Mouse (Mus musculus): Measurements from ENCODE around the gene A2m. TPM values are rescaled to one million over a fixed set of nuclear protein-coding genes. Genes with fewer than 3 reads are reported as not detected.

The A2m gene
- not detected in 2 replicates for polyA plus RNA-seq (2012; ENCODE audit: insufficient read depth, insufficient read length, low replicate concordance, missing spikeins)

DNA sequence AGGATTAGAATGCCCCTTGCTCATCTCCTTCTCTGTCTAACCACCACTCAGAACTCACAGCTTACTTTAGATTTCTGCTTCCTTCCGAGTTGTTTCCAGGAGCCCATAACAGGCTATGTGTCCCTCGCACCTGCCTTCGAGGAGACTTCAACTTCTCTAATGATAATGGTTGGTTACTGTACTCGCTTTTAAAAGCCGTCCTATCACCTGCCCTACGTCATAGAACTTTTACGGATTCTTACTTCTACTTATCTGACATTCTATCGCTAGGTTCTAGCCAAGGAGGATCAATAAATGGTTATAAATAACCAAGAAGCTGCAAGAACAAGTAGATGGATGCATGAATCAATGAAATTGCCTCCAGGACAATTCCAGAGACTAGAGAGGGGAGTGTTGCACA is at the start of gene A2m:
Gene A2m, plus strand, starts transcription at position 301 of the 400 bp plus-strand sequence.
- Histone ChIP-seq H3K27ac (ENCODE audit: insufficient read depth, low read depth, low read length) (no peak within 1 kb of the TSS), H3K4me1 (ENCODE audit: control insufficient read depth, insufficient read depth, low read length) (no peaks in the 10 kb centered on the region), H3K4me3 (ENCODE audit: insufficient read depth, low read depth, low read length) (no peak within 1 kb of the TSS)
- 95% methylated on average over 8 of the region's 8 CpGs for WGBS
- TF ChIP-seq POLR2A (IDR thresholded peaks at IDR 0.05; ENCODE audit: insufficient read depth, low read depth, low read length), result no peak
- no peak for TF ChIP-seq CTCF (IDR thresholded peaks at IDR 0.05; ENCODE audit: insufficient read depth, low read depth, low read length)

DNA sequence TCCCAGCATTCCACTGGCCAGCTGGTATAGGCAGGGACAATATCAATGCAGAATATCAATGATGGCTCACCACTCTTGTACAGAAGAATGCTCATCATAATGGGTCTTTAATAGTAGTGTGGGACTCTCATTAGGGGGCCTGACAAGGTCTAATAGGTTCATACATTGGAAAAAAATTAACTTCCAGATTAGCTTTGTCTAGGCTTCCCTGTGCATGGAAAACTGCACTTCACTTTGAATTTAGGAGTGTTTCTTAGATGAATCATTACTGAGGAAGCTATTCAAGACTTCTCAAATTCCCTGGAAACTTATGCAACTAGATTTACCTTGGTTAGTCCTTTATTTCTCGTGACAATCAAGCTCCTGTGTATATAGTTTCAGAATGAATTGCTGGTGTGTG is 45.0 kb upstream of the A2m start:
- TF ChIP-seq CTCF (IDR thresholded peaks at IDR 0.05; ENCODE audit: insufficient read depth, low read depth, low read length) (no peak), POLR2A (IDR thresholded peaks at IDR 0.05; ENCODE audit: insufficient read depth, low read depth, low read length) (no peak)
- Histone ChIP-seq H3K4me1 (ENCODE audit: control insufficient read depth, insufficient read depth, low read length) (no peaks in the 10 kb centered on the region), H3K4me3 (ENCODE audit: insufficient read depth, low read depth, low read length) (no peak overlapping the region), H3K27ac (ENCODE audit: insufficient read depth, low read depth, low read length) (no peak overlapping the region)
- WGBS, result 37% methylated on average over 1 of the region's 1 CpGs

DNA sequence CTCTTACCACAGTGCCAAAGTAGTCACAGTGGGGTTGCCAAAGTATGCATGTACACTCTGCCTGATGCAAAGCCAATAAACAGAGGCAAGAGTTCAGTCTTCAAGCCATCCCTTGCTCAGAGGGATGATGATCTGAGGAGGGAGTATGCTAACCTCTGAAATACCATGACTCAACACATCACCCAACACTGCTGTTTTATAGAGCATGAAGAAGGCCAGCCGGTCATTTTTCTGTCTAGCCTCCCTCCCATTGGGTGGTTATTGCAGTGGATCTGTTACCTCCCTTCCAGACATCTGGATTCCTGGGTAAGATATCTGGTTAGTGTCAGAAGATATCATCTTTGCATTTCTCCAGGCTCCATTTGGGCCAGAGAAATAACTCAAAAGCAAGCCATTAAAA is 34.2 kb upstream of the A2m start:
- Histone ChIP-seq H3K4me1 (ENCODE audit: control insufficient read depth, insufficient read depth, low read length) (no peaks in the 10 kb centered on the region), H3K27ac (ENCODE audit: insufficient read depth, low read depth, low read length) (no peak overlapping the region), H3K4me3 (ENCODE audit: insufficient read depth, low read depth, low read length) (no peak overlapping the region)
- WGBS, result 89% methylated on average over 1 of the region's 1 CpGs
- TF ChIP-seq POLR2A (IDR thresholded peaks at IDR 0.05; ENCODE audit: insufficient read depth, low read depth, low read length), result no peak
- TF ChIP-seq CTCF (IDR thresholded peaks at IDR 0.05; ENCODE audit: insufficient read depth, low read depth, low read length), result no peak

DNA sequence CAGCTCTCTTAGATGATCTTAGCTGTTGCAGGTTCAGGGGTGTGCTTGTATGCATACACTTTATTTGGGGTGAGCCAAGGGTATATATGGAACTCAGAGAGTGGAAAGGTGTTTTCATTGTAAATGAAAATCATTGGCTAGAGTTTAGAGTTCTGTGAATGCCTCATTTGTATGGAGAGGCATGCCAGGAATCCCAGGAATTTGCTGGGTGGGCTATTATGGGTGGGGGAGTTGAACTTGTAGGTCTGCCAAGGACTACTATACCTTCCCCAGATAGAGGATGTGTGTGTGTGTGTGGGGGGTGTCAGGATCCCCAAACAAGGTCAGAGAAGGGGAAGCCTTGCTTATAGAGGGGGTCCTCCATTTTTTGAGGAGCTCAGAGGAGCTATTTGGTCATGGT is 27.3 kb upstream of the A2m start:
- Histone ChIP-seq H3K27ac (ENCODE audit: insufficient read depth, low read depth, low read length) (no peak overlapping the region), H3K4me3 (ENCODE audit: insufficient read depth, low read depth, low read length) (no peak overlapping the region), H3K4me1 (ENCODE audit: control insufficient read depth, insufficient read depth, low read length) (no peaks in the 10 kb centered on the region)
- TF ChIP-seq CTCF (IDR thresholded peaks at IDR 0.05; ENCODE audit: insufficient read depth, low read depth, low read length), result no peak
- no peak for TF ChIP-seq POLR2A (IDR thresholded peaks at IDR 0.05; ENCODE audit: insufficient read depth, low read depth, low read length)

DNA sequence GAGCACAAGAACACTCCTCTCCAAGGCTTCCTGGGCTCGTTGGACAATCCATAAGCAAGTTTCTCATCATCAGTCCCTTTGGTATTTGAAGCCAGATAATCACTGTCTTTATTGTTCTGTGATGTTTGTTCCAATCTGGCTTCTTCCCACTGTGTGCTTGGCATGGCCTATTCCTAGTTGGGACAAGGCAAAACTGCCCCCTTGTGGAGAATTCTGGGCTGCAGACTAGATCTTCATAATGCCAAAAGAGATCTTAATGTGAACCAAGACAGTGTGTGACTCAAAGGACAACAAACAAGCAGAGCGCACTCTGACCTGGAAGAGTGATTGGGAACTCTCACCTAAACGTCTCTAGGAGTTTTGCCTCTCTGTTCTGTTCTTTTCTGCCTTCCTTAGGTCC is 23.4 kb upstream of the A2m start:
- Histone ChIP-seq H3K4me3 (ENCODE audit: insufficient read depth, low read depth, low read length) (no peak overlapping the region), H3K27ac (ENCODE audit: insufficient read depth, low read depth, low read length) (no peak overlapping the region), H3K4me1 (ENCODE audit: control insufficient read depth, insufficient read depth, low read length) (no peaks in the 10 kb centered on the region)
- TF ChIP-seq POLR2A (IDR thresholded peaks at IDR 0.05; ENCODE audit: insufficient read depth, low read depth, low read length), result no peak
- TF ChIP-seq CTCF (IDR thresholded peaks at IDR 0.05; ENCODE audit: insufficient read depth, low read depth, low read length), result no peak
- WGBS, result 44% methylated on average over 3 of the region's 3 CpGs

DNA sequence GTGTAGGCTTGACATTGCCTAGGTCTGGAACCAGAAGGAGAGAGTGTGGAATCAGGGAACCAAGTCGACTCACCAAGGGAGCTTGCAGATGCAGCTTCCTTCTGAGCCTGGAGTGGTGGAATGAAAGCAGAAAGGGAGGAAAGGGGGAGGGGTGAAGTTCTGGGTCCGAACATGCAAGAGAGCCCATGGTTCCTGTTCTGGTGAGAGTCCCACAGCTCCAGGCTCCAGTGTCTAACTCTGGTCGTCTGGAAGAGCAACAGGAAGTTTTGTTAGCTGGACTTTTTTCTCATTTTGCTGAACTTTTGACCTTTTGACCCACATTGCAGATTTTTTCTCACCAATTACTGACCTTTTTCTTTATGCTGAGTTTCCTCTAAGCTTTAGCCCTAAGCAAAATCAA is 17.7 kb upstream of the A2m start:
- Histone ChIP-seq H3K27ac (ENCODE audit: insufficient read depth, low read depth, low read length) (no peak overlapping the region), H3K4me3 (ENCODE audit: insufficient read depth, low read depth, low read length) (no peak overlapping the region), H3K4me1 (ENCODE audit: control insufficient read depth, insufficient read depth, low read length) (no peaks in the 10 kb centered on the region)
- no peak for TF ChIP-seq CTCF (IDR thresholded peaks at IDR 0.05; ENCODE audit: insufficient read depth, low read depth, low read length)
- TF ChIP-seq POLR2A (IDR thresholded peaks at IDR 0.05; ENCODE audit: insufficient read depth, low read depth, low read length), result no peak
- 38% methylated on average over 3 of the region's 3 CpGs for WGBS

DNA sequence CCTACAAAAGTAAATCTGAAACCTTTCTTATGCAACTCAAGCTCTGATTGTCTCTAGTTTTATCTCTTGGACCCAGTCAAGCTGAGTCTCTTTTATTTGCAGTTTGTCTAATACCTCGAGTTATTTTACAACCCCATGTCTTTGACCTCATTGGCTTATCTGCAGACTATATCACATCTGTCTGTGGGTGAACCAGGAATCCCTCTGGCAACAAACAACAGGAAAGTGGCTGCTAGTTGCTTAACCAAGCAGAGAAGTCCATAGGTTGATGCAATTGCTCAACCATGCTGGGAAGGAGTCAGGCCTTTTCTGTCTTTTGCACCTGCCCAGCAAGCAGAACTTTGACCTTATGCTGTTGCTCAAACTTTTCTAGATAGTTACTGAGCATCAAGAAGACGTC is 12.7 kb upstream of the A2m start:
- 75% methylated on average over 2 of the region's 2 CpGs for WGBS
- Histone ChIP-seq H3K4me3 (ENCODE audit: insufficient read depth, low read depth, low read length) (no peak overlapping the region), H3K27ac (ENCODE audit: insufficient read depth, low read depth, low read length) (no peak overlapping the region), H3K4me1 (ENCODE audit: control insufficient read depth, insufficient read depth, low read length) (no peaks in the 10 kb centered on the region)
- no peak for TF ChIP-seq CTCF (IDR thresholded peaks at IDR 0.05; ENCODE audit: insufficient read depth, low read depth, low read length)
- TF ChIP-seq POLR2A (IDR thresholded peaks at IDR 0.05; ENCODE audit: insufficient read depth, low read depth, low read length), result no peak

DNA sequence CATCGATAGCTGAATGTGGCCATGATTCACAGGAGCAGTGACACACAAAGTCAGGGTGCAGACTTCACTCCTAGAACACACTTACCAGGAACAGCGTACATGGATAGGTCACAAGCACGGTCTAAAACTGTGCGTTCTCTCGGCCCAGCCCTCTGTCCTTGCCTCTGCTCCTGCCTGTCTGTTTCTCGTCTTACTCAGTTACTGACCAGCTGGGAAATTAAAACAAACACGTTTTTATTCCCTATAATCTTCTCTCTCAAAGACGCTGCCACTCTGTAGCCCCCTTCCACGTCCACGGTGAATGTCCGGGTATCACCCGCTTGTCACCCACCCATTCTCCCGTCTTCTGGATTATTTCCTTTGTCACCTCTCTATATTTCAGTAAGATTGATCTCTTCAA is 656 bp upstream of the A2m start:
- Histone ChIP-seq H3K4me1 (ENCODE audit: control insufficient read depth, insufficient read depth, low read length) (no peaks in the 10 kb centered on the region), H3K4me3 (ENCODE audit: insufficient read depth, low read depth, low read length) (no peak overlapping the region), H3K27ac (ENCODE audit: insufficient read depth, low read depth, low read length) (no peak overlapping the region)
- no peak for TF ChIP-seq CTCF (IDR thresholded peaks at IDR 0.05; ENCODE audit: insufficient read depth, low read depth, low read length)
- 84% methylated on average over 13 of the region's 13 CpGs for WGBS

DNA sequence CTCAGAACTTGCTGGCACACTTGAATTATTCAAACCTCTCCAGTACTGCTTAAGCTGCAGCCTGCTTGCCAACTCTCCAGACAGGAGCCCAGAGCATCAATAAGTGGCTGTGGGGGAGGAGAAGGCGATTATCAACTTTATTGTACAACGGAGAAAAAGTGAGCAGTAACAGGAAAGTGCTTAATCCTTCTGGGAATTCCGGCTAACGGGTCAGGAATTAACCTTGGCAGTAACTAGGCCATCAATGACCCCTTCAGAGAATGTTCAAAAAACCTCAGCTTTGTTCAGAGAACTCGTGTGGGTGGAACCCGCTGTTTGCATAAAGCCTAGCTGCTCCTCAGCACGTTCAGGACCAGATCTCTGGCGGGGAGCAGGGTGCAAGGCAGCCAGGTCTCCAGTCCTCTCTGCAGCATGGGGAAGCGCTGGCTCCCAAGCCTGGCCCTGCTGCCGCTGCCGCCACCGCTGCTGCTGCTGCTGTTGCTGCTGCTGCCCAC is 749 bp downstream of the A2m start:
- TF ChIP-seq POLR2A (IDR thresholded peaks at IDR 0.05; ENCODE audit: insufficient read depth, low read depth, low read length) (no peak), CTCF (IDR thresholded peaks at IDR 0.05; ENCODE audit: insufficient read depth, low read depth, low read length) (no peak)
- Histone ChIP-seq H3K4me3 (ENCODE audit: insufficient read depth, low read depth, low read length) (no peak overlapping the region), H3K27ac (ENCODE audit: insufficient read depth, low read depth, low read length) (no peak overlapping the region), H3K4me1 (ENCODE audit: control insufficient read depth, insufficient read depth, low read length) (no peaks in the 10 kb centered on the region)
- WGBS, result 7% methylated on average over 12 of the region's 12 CpGs

DNA sequence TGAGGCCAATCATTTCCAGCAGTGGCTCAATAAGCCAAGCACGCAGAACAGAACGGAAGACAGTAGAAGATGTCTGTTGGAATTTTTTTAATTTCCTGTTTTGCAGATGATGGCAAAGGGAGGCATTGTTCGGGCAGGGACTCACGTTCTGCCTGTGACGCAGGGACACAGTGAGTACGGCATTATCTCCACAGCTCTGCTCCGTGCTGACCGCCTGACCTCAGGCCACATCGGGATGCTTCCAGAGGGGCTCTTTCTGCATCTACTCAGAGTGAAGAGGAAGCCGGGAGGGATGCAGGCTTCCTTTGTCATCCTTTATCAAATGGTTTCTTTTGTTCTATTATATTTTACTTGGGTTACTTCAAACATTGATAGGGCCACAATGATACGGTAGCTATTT is 13.3 kb downstream of the A2m start:
- Histone ChIP-seq H3K4me1 (ENCODE audit: control insufficient read depth, insufficient read depth, low read length) (no peaks in the 10 kb centered on the region), H3K27ac (ENCODE audit: insufficient read depth, low read depth, low read length) (no peak overlapping the region), H3K4me3 (ENCODE audit: insufficient read depth, low read depth, low read length) (no peak overlapping the region)
- WGBS, result 86% methylated on average over 11 of the region's 11 CpGs
- TF ChIP-seq CTCF (IDR thresholded peaks at IDR 0.05; ENCODE audit: insufficient read depth, low read depth, low read length) (no peak), POLR2A (IDR thresholded peaks at IDR 0.05; ENCODE audit: insufficient read depth, low read depth, low read length) (no peak)

Other genes starting within 250 kb of the A2m start
- not detected in 2 replicates for gene Iqsec3, start 161.7 kb upstream of the A2m start, polyA plus RNA-seq (2012; ENCODE audit: insufficient read depth, insufficient read length, low replicate concordance, missing spikeins)
- gene Gm7298, start 97.6 kb downstream of the A2m start, polyA plus RNA-seq (2012; ENCODE audit: insufficient read depth, insufficient read length, low replicate concordance, missing spikeins), result not detected in 2 replicates
- not detected in 2 replicates for gene Mug1, start 203.2 kb downstream of the A2m start, polyA plus RNA-seq (2012; ENCODE audit: insufficient read depth, insufficient read length, low replicate concordance, missing spikeins)

Measured in olfactory bulb, adult 2 months (tissue).